Mouse (Mus musculus) intestine, embryonic 16.5 days (tissue): ENCODE data around the gene Tcap. TPM values are rescaled to one million over a fixed set of nuclear protein-coding genes. Genes with fewer than 3 reads are reported as not detected.

Source experiments
- ATAC-seq: fragments of 200-750 bp; cut with Nextera tagmentation; 2 replicates; pipeline ENCODE4 v1.8.0; 2017; ENCODE audit warnings: moderate TSS enrichment, moderate library complexity
- H3K27ac ChIP-seq: fragments of 300-500 bp; sonication (generic); 2 replicates; pipeline ENCODE4 v1.5.1; 2014; ENCODE audit warnings: mild to moderate bottlenecking, low read length
- H3K27me3 ChIP-seq: fragments of 300-500 bp; sonication (generic); replicated peaks from 2 replicates; pipeline ENCODE4 v1.6.1; 2014; ENCODE audit warnings: low read length, control low read depth, mixed read lengths; ENCODE audit not compliant: control insufficient read depth, insufficient read depth
- H3K36me3 ChIP-seq: fragments of 300-500 bp; sonication (generic); 2 replicates; pipeline ENCODE4 v1.6.1; 2014; ENCODE audit warnings: low read length, control low read depth; ENCODE audit not compliant: control insufficient read depth, insufficient read depth
- H3K4me1 ChIP-seq: fragments of 300-500 bp; sonication (generic); 2 replicates; pipeline ENCODE4 v1.6.1; 2014; ENCODE audit warnings: low read length, control low read depth, mixed read lengths; ENCODE audit not compliant: control insufficient read depth, insufficient read depth
- H3K4me2 ChIP-seq: fragments of 300-500 bp; sonication (generic); 2 replicates; pipeline ENCODE4 v1.6.1; 2014; ENCODE audit warnings: low read depth, low read length, control low read depth
- H3K4me3 ChIP-seq: fragments of 300-500 bp; sonication (generic); 2 replicates; pipeline ENCODE4 v1.5.1; 2014; ENCODE audit warnings: mild to moderate bottlenecking, low read length
- H3K9ac ChIP-seq: fragments of 300-500 bp; sonication (generic); 2 replicates; pipeline ENCODE4 v1.6.1; 2014; ENCODE audit warnings: low read depth, low read length
- H3K9me3 ChIP-seq: fragments of 300-500 bp; sonication (generic); 2 replicates; pipeline ENCODE4 v1.6.1; 2016; ENCODE audit warnings: low read length, control low read depth; ENCODE audit not compliant: control insufficient read depth
- WGBS: fragments of 180-500 bp; shearing (Covaris S2); extraction: QIAGEN DNeasy Blood & Tissue Kit; methylation state at CpG from one replicate; pipeline ENCODE4 v1.1.7; 2014; 5-methylcytosine and 5-hydroxymethylcytosine counted together
- polyA plus RNA-seq: library from polyadenylated mRNA; unstranded; fragments of >200 nt; fragmentation: Nextera tagmentation; extraction: Ambion mirVana; gene quantifications from 2 replicates; pipeline ENCODE4 v1.2.1, GENCODE M21; 2015

Tcap gene
- polyA plus RNA-seq, 1 experiment from 2014 or later: 0.28 TPM

GRCm38 (mm10) chr11:98394301-98394700 lies 10.7 kb downstream of the Tcap start:
- Histone ChIP-seq H3K36me3 (no peaks in the 10 kb centered on the region), H3K4me3 (no peak overlapping the region), H3K27me3 (no peaks in the 10 kb centered on the region), H3K4me2 (no peak overlapping the region), H3K27ac (peak overlapping the region; percentile 92), H3K9ac (no peak overlapping the region; the same call in 1 of the 2 replicates), H3K9me3 (no peaks in the 10 kb centered on the region), H3K4me1 (peaks cover 36% of the 10 kb centered on the region)
- 45% methylated on average over 6 of the region's 6 CpGs for WGBS
- no peak for ATAC-seq

GRCm38 (mm10) chr11:98395041-98395440 lies 11.4 kb downstream of the Tcap start:
- Histone ChIP-seq H3K27me3 (no peaks in the 10 kb centered on the region), H3K4me3 (no peak overlapping the region), H3K36me3 (no peaks in the 10 kb centered on the region), H3K9ac (0 out of 2 replicates have a peak overlapping the region, but pooled peaks have one; percentile 29), H3K27ac (peak overlapping the region; percentile 92), H3K4me2 (no peak overlapping the region), H3K4me1 (peaks cover 41% of the 10 kb centered on the region), H3K9me3 (no peaks in the 10 kb centered on the region)
- WGBS: 38% methylated on average over 4 of the region's 4 CpGs
- ATAC-seq: peak; percentile 90

GRCm38 (mm10) chr11:98397946-98398345 lies 14.3 kb downstream of the Tcap start:
- no peak overlapping the region for H3K9ac ChIP-seq
- no peaks in the 10 kb centered on the region for H3K9me3 ChIP-seq
- ATAC-seq: no peak
- no peaks in the 10 kb centered on the region for H3K36me3 ChIP-seq
- H3K4me2 ChIP-seq: no peak overlapping the region
- WGBS: 90% methylated on average over 7 of the region's 7 CpGs
- H3K4me3 ChIP-seq: no peak overlapping the region
- H3K27ac ChIP-seq: no peak overlapping the region
- H3K27me3 ChIP-seq: no peaks in the 10 kb centered on the region
- peaks cover 32% of the 10 kb centered on the region for H3K4me1 ChIP-seq

GRCm38 (mm10) chr11:98400161-98400726 lies 16.6 kb downstream of the Tcap start, which contains the start of gene Pgap3:
Pgap3 (minus strand) TSS chr11:98400490.
- WGBS: under 1% methylated on average over 40 of the region's 40 CpGs
- Histone ChIP-seq H3K4me2 (peak within 1 kb of the TSS; percentile 80), H3K36me3 (no peaks in the 10 kb centered on the region), H3K9ac (peak within 1 kb of the TSS; percentile 90), H3K4me3 (peak within 1 kb of the TSS; percentile 79), H3K4me1 (peaks cover 15% of the 10 kb centered on the region; the same call in 1 of the 2 replicates), H3K27ac (peak within 1 kb of the TSS; percentile 100), H3K9me3 (no peaks in the 10 kb centered on the region), H3K27me3 (no peaks in the 10 kb centered on the region)
- ATAC-seq: peak; percentile 85

GRCm38 (mm10) chr11:98400816-98401215 lies 17.2 kb downstream of the Tcap start:
- peak overlapping the region; percentile 79 for H3K4me3 ChIP-seq
- H3K4me1 ChIP-seq: peaks cover 15% of the 10 kb centered on the region; the same call in 1 of the 2 replicates
- no peaks in the 10 kb centered on the region for H3K27me3 ChIP-seq
- H3K9me3 ChIP-seq: no peaks in the 10 kb centered on the region
- H3K36me3 ChIP-seq: no peaks in the 10 kb centered on the region
- peak overlapping the region; percentile 100 for H3K27ac ChIP-seq
- ATAC-seq: peak; percentile 71
- peak overlapping the region; percentile 90 for H3K9ac ChIP-seq
- peak overlapping the region; percentile 80 for H3K4me2 ChIP-seq
- WGBS: 44% methylated on average over 3 of the region's 3 CpGs

- H3K4me3 ChIP-seq: no peak overlapping the region
- WGBS: 73% methylated on average over 6 of the region's 6 CpGs
- H3K36me3 ChIP-seq: no peaks in the 10 kb centered on the region
- H3K27me3 ChIP-seq: no peaks in the 10 kb centered on the region
- no peak overlapping the region for H3K9ac ChIP-seq
- peaks cover 14% of the 10 kb centered on the region for H3K4me1 ChIP-seq
- no peaks in the 10 kb centered on the region for H3K9me3 ChIP-seq
- H3K4me2 ChIP-seq: no peak overlapping the region
- no peak overlapping the region for H3K27ac ChIP-seq
- no peak for ATAC-seq
Observed at GRCm38 (mm10) chr11:98406621-98407020, 23.0 kb downstream of the Tcap start.

GRCm38 (mm10) chr11:98408872-98409271 lies 25.3 kb downstream of the Tcap start:
- Histone ChIP-seq H3K4me3 (no peak overlapping the region), H3K9ac (peak overlapping the region; percentile 49)
- peak; percentile 20; the same call in 1 of the 2 replicates for ATAC-seq

GRCm38 (mm10) chr11:98409341-98409822 lies 25.8 kb downstream of the Tcap start:
- Histone ChIP-seq H3K4me3 (no peak overlapping the region), H3K4me2 (peak overlapping the region; percentile 41), H3K36me3 (no peaks in the 10 kb centered on the region), H3K27me3 (no peaks in the 10 kb centered on the region), H3K9ac (peak overlapping the region; percentile 49), H3K4me1 (peaks cover 28% of the 10 kb centered on the region), H3K9me3 (no peaks in the 10 kb centered on the region), H3K27ac (peak overlapping the region; percentile 72)
- ATAC-seq: peak; percentile 27; the same call in 1 of the 2 replicates
- WGBS: 5% methylated on average over 10 of the region's 10 CpGs

More at GRCm38 (mm10) chr11:98408872-98409271, 25.3 kb downstream of the Tcap start:
- 29% methylated on average over 8 of the region's 8 CpGs for WGBS
- Histone ChIP-seq H3K4me2 (peak overlapping the region; percentile 41), H3K36me3 (no peaks in the 10 kb centered on the region), H3K27ac (peak overlapping the region; percentile 72), H3K9me3 (no peaks in the 10 kb centered on the region), H3K4me1 (peaks cover 23% of the 10 kb centered on the region), H3K27me3 (no peaks in the 10 kb centered on the region)

- H3K4me1 ChIP-seq: peaks cover 52% of the 10 kb centered on the region
Observed at GRCm38 (mm10) chr11:98412273-98412796, 28.7 kb downstream of the Tcap start, which contains the start of gene Erbb2. Erbb2 (plus strand) TSS chr11:98412470.

More at GRCm38 (mm10) chr11:98412273-98412796, 28.7 kb downstream of the Tcap start, which contains the start of gene Erbb2:
- ATAC-seq: peak; percentile 85
- WGBS: under 1% methylated on average over 46 of the region's 49 CpGs
- Histone ChIP-seq H3K27ac (peak within 1 kb of the TSS; percentile 95), H3K4me3 (peak within 1 kb of the TSS; percentile 96), H3K9ac (peak within 1 kb of the TSS; percentile 95), H3K36me3 (no peaks in the 10 kb centered on the region), H3K9me3 (no peaks in the 10 kb centered on the region), H3K4me2 (peak within 1 kb of the TSS; percentile 74), H3K27me3 (no peaks in the 10 kb centered on the region)
